Mouse (Mus musculus): ENCODE data around the gene Klhl2. TPM values are rescaled to one million over a fixed set of nuclear protein-coding genes. Genes with fewer than 3 reads are reported as not detected.

Gene Klhl2
- polyA plus RNA-seq, 1 experiment from 2014 or later = 32.2 TPM

DNA sequence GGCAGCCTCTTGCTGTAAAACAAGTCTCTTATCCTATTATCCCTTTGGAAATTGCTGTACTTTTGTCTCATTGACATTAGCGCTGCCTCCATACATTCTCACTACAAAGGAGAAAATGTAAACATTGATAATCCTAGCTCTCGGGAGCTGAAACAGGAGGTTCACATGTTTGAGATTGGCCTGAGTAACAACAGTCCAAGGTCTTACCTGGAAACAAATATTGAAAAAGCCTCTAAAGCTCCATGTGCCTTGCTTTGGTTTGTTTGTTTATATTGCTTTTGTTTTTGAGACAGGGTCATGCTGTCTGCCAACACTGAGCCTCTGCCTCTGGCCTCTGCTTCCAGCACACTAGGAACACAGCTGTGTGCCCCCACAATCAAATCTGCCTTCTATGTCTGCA lies 59.4 kb downstream of the Klhl2 start:
- Histone ChIP-seq H3K4me1 (ENCODE audit: control insufficient read depth, insufficient read depth, low read length) (no peaks in the 10 kb centered on the region), H3K36me3 (ENCODE audit: control insufficient read depth, insufficient read depth, low read length) (no peaks in the 10 kb centered on the region), H3K27ac (ENCODE audit: low read depth, low read length) (no peak overlapping the region), H3K27me3 (ENCODE audit: control insufficient read depth, insufficient read depth, low read length) (no peaks in the 10 kb centered on the region), H3K9ac (replicated peaks; ENCODE audit: low read depth, low read length) (no peak overlapping the region), H3K4me2 (ENCODE audit: low read depth, low read length) (no peak overlapping the region), H3K9me3 (ENCODE audit: control insufficient read depth, low read length) (no peaks in the 10 kb centered on the region), H3K4me3 (ENCODE audit: low read depth, low read length) (no peak overlapping the region)
- ATAC-seq (ENCODE audit: low read depth) = no peak
- WGBS = 77% methylated on average over 2 of the region's 2 CpGs

DNA sequence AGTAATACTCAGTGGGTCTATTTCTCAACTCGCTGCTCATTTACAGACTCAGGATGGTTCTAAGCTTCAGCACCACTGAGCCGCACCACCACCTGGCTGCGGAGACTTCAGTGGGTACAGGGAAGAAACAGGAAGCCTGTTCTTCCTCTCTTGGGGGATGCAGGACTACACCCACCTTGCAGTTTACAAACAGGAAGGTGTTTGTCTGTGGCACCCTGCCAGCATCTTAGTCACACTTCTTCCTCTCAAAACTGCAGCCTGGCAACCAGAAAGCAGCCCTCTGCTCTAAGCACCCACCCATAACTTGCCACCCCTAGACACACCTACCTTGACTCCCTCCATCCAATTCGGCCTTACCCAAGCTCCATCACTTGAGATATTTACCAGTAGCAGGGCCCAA lies 61.1 kb downstream of the Klhl2 start:
- Histone ChIP-seq H3K4me2 (ENCODE audit: low read depth, low read length) (no peak overlapping the region), H3K27ac (ENCODE audit: low read depth, low read length) (no peak overlapping the region), H3K4me1 (ENCODE audit: control insufficient read depth, insufficient read depth, low read length) (no peaks in the 10 kb centered on the region), H3K9ac (replicated peaks; ENCODE audit: low read depth, low read length) (no peak overlapping the region), H3K27me3 (ENCODE audit: control insufficient read depth, insufficient read depth, low read length) (no peaks in the 10 kb centered on the region), H3K9me3 (ENCODE audit: control insufficient read depth, low read length) (no peaks in the 10 kb centered on the region), H3K4me3 (ENCODE audit: low read depth, low read length) (no peak overlapping the region), H3K36me3 (ENCODE audit: control insufficient read depth, insufficient read depth, low read length) (no peaks in the 10 kb centered on the region)
- 0 out of 2 replicates have a peak, but pooled peaks have one; percentile 10 for ATAC-seq (ENCODE audit: low read depth)
- 94% methylated on average over 4 of the region's 4 CpGs for WGBS

DNA sequence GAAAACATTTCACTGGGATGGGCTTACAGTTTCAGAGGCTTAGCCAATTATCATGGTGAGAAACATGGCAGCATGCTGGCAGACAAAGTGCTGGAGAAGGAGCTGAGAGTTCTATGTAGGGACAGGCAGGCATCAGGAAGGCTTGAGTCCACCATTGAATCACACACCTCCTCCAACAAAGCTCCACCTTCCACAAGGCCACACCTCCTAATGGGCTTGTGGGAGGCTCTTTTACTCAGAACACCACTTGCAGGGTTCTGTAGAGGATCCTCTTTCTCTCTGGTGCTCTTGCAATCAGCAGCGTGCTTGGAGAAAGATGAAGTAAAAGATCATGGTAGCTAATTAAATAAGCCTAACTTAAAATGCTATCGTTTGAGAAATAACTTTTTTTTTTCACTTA lies 63.0 kb downstream of the Klhl2 start:
- Histone ChIP-seq H3K27me3 (ENCODE audit: control insufficient read depth, insufficient read depth, low read length) (no peaks in the 10 kb centered on the region), H3K36me3 (ENCODE audit: control insufficient read depth, insufficient read depth, low read length) (no peaks in the 10 kb centered on the region), H3K4me1 (ENCODE audit: control insufficient read depth, insufficient read depth, low read length) (no peaks in the 10 kb centered on the region), H3K9me3 (ENCODE audit: control insufficient read depth, low read length) (no peaks in the 10 kb centered on the region), H3K4me2 (ENCODE audit: low read depth, low read length) (no peak overlapping the region), H3K27ac (ENCODE audit: low read depth, low read length) (no peak overlapping the region), H3K9ac (replicated peaks; ENCODE audit: low read depth, low read length) (no peak overlapping the region), H3K4me3 (ENCODE audit: low read depth, low read length) (no peak overlapping the region)
- ATAC-seq (ENCODE audit: low read depth) = no peak
- 91% methylated on average over 2 of the region's 2 CpGs for WGBS

DNA sequence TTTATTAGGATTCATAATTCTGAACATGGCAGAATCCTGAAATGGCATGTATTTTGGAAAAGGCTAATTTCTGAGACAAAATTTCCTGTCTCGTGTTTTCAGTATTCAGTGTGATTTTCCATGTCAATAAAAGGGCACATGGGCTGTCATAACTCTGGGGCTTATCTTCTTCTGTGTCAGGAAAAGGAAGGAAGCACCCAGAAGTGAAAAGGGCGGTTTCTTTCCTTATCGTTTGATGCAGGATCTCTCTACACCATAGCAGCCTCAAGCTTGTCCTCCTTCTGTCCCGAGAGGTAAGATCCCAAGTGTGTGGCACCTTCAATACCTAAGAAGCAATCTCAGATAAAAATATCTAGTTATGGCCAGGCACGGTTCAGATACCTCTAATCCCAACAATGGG lies 65.6 kb downstream of the Klhl2 start:
- Histone ChIP-seq H3K9ac (replicated peaks; ENCODE audit: low read depth, low read length) (no peak overlapping the region), H3K9me3 (ENCODE audit: control insufficient read depth, low read length) (no peaks in the 10 kb centered on the region), H3K36me3 (ENCODE audit: control insufficient read depth, insufficient read depth, low read length) (no peaks in the 10 kb centered on the region), H3K27ac (ENCODE audit: low read depth, low read length) (no peak overlapping the region), H3K27me3 (ENCODE audit: control insufficient read depth, insufficient read depth, low read length) (no peaks in the 10 kb centered on the region), H3K4me1 (ENCODE audit: control insufficient read depth, insufficient read depth, low read length) (no peaks in the 10 kb centered on the region), H3K4me2 (ENCODE audit: low read depth, low read length) (no peak overlapping the region), H3K4me3 (ENCODE audit: low read depth, low read length) (no peak overlapping the region)
- 91% methylated on average over 5 of the region's 5 CpGs for WGBS
- ATAC-seq (ENCODE audit: low read depth) = no peak

DNA sequence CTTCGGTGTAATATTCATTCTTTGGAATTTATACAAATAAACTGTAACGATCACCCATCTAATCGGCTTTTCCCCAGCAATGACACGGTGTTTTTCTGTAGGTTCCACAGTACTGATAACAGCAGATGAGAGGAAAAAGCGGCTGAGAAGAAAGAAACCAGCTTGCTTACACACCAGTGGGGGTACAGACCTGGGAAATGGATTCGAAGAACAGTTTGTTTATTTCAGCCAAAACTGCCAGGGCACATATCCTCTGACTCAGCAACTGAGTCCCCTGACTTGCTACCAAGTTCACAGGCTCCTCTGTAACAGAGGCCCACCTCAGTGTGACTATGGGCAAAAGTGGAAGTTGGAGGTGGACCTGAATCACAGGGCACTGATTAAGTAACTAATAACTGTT lies 67.9 kb downstream of the Klhl2 start:
- Histone ChIP-seq H3K9ac (replicated peaks; ENCODE audit: low read depth, low read length) (no peak overlapping the region), H3K36me3 (ENCODE audit: control insufficient read depth, insufficient read depth, low read length) (0 out of 2 replicates have a peak, but pooled peaks cover 5% of the 10 kb centered on the region), H3K4me2 (ENCODE audit: low read depth, low read length) (no peak overlapping the region), H3K27ac (ENCODE audit: low read depth, low read length) (no peak overlapping the region), H3K4me1 (ENCODE audit: control insufficient read depth, insufficient read depth, low read length) (0 out of 2 replicates have a peak, but pooled peaks cover 3% of the 10 kb centered on the region), H3K4me3 (ENCODE audit: low read depth, low read length) (no peak overlapping the region), H3K9me3 (ENCODE audit: control insufficient read depth, low read length) (no peaks in the 10 kb centered on the region), H3K27me3 (ENCODE audit: control insufficient read depth, insufficient read depth, low read length) (no peaks in the 10 kb centered on the region)
- no peak for ATAC-seq (ENCODE audit: low read depth)
- WGBS = 81% methylated on average over 6 of the region's 6 CpGs

DNA sequence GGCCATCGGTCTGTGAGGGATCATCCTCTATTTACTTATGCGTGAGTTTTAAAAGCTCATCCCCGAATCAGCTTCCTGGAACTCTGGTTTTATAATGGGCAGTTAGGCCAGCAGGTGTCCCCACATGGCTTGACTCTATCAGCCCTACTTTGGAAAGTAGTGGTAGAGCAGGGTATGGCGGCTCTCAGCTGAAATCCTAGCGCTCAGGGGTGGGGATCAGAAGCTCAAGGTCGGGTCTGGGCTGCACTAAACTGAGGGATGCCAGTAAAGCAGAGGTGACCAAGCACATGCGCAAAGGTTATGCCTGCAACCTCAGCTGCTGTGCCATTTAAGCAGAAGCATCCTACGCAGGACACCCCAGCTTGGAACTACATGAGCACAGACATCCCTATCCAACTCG lies 71.9 kb downstream of the Klhl2 start:
- H3K9me3 ChIP-seq (ENCODE audit: control insufficient read depth, low read length) = no peaks in the 10 kb centered on the region
- H3K4me1 ChIP-seq (ENCODE audit: control insufficient read depth, insufficient read depth, low read length) = 0 out of 2 replicates have a peak, but pooled peaks cover 3% of the 10 kb centered on the region
- no peaks in the 10 kb centered on the region for H3K27me3 ChIP-seq (ENCODE audit: control insufficient read depth, insufficient read depth, low read length)
- H3K9ac ChIP-seq (replicated peaks; ENCODE audit: low read depth, low read length) = no peak overlapping the region
- WGBS = 51% methylated on average over 9 of the region's 9 CpGs
- ATAC-seq (ENCODE audit: low read depth) = peak; percentile 47; the same call in 1 of the 2 replicates
- H3K4me3 ChIP-seq (ENCODE audit: low read depth, low read length) = no peak overlapping the region
- H3K27ac ChIP-seq (ENCODE audit: low read depth, low read length) = no peak overlapping the region
- H3K36me3 ChIP-seq (ENCODE audit: control insufficient read depth, insufficient read depth, low read length) = 0 out of 2 replicates have a peak, but pooled peaks cover 5% of the 10 kb centered on the region
- H3K4me2 ChIP-seq (ENCODE audit: low read depth, low read length) = no peak overlapping the region

DNA sequence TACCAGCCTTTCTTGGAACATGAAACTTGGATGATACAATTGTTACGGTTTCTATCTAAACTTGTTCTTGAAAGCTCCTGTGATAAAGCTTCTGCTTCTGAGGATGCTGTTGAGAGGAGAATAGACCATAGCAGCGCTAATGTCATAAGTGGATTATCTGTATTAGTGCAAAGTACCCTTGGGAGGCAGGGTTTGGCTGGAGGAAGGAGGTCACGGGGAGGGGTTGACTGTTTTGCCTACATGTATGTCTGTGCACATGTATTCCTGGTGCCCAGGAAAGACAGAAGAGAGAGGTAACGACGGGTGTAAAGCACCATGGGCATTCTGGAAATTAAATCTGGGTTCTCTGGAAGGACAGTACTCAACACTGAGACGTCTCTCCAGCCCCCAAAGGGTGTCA lies 75.7 kb downstream of the Klhl2 start:
- WGBS = 96% methylated on average over 6 of the region's 6 CpGs

DNA sequence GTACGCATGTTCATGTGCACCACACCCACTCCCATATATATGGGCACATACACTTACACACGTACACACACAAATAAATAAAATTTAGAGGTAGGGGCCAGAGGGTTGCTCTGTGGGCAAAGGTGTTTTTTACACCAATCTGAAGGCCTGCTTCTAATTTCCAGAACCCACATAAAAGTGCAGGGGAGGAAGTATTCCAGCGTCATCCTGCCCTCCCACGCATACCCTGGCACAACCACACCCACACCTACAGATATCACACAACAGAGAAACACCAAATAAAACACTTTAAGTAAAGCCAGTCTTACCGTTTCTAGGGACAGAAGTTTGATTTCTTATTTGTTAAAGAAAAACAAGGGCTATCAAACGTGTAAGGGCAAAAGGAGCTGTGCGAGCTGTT lies 79.0 kb downstream of the Klhl2 start:
- Histone ChIP-seq H3K4me1 (ENCODE audit: control insufficient read depth, insufficient read depth, low read length) (no peaks in the 10 kb centered on the region), H3K36me3 (ENCODE audit: control insufficient read depth, insufficient read depth, low read length) (no peaks in the 10 kb centered on the region), H3K4me3 (ENCODE audit: low read depth, low read length) (no peak overlapping the region), H3K9me3 (ENCODE audit: control insufficient read depth, low read length) (no peaks in the 10 kb centered on the region), H3K4me2 (ENCODE audit: low read depth, low read length) (no peak overlapping the region), H3K27ac (ENCODE audit: low read depth, low read length) (no peak overlapping the region), H3K9ac (replicated peaks; ENCODE audit: low read depth, low read length) (no peak overlapping the region), H3K27me3 (ENCODE audit: control insufficient read depth, insufficient read depth, low read length) (no peaks in the 10 kb centered on the region)
- ATAC-seq (ENCODE audit: low read depth) = no peak
- 90% methylated on average over 7 of the region's 7 CpGs for WGBS

More for the DNA sequence above, 75.7 kb downstream of the Klhl2 start:
- Histone ChIP-seq H3K9me3 (ENCODE audit: control insufficient read depth, low read length) (no peaks in the 10 kb centered on the region), H3K27ac (ENCODE audit: low read depth, low read length) (no peak overlapping the region), H3K9ac (replicated peaks; ENCODE audit: low read depth, low read length) (no peak overlapping the region), H3K4me2 (ENCODE audit: low read depth, low read length) (no peak overlapping the region), H3K27me3 (ENCODE audit: control insufficient read depth, insufficient read depth, low read length) (no peaks in the 10 kb centered on the region), H3K4me1 (ENCODE audit: control insufficient read depth, insufficient read depth, low read length) (0 out of 2 replicates have a peak, but pooled peaks cover 3% of the 10 kb centered on the region), H3K4me3 (ENCODE audit: low read depth, low read length) (no peak overlapping the region), H3K36me3 (ENCODE audit: control insufficient read depth, insufficient read depth, low read length) (0 out of 2 replicates have a peak, but pooled peaks cover 5% of the 10 kb centered on the region)
- ATAC-seq (ENCODE audit: low read depth) = no peak

DNA sequence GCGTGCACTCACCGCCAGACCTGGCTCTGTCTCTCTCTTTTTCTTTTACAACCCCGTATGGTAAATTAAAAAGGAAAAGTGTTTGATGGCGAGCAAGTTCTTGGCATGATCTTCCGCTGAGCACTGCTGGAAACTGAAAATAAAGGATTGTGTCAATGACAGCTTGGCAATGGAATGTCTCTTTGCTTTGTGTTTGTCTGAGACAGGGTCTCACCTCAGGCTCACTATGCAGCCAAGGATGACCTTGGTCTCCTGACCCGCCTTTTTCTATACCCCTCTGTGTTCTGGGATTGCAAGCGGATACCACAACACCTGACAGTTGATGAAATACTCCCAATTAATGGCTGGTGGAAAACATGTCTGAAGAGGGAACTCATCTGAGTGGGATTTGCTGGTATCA lies 80.2 kb downstream of the Klhl2 start:
- no peak overlapping the region for H3K9ac ChIP-seq (replicated peaks; ENCODE audit: low read depth, low read length)
- no peak overlapping the region for H3K27ac ChIP-seq (ENCODE audit: low read depth, low read length)
- no peaks in the 10 kb centered on the region for H3K36me3 ChIP-seq (ENCODE audit: control insufficient read depth, insufficient read depth, low read length)
- no peak overlapping the region for H3K4me2 ChIP-seq (ENCODE audit: low read depth, low read length)
- H3K9me3 ChIP-seq (ENCODE audit: control insufficient read depth, low read length) = no peaks in the 10 kb centered on the region
- WGBS = 88% methylated on average over 7 of the region's 7 CpGs
- ATAC-seq (ENCODE audit: low read depth) = no peak
- no peak overlapping the region for H3K4me3 ChIP-seq (ENCODE audit: low read depth, low read length)
- H3K4me1 ChIP-seq (ENCODE audit: control insufficient read depth, insufficient read depth, low read length) = no peaks in the 10 kb centered on the region
- no peaks in the 10 kb centered on the region for H3K27me3 ChIP-seq (ENCODE audit: control insufficient read depth, insufficient read depth, low read length)
